Mouse (Mus musculus) lung, adult 2 months (tissue): Measurements from ENCODE around the gene Gins3.

Experiments
- CTCF ChIP-seq: fragments of 200-500 bp; IDR thresholded peaks from 2 replicates; pipeline ENCODE4 v1.5.1; 2011; ENCODE audit warnings: mild to moderate bottlenecking, low read length, control low read depth; ENCODE audit not compliant: insufficient read depth
- POLR2A ChIP-seq: fragments of 200-500 bp; IDR thresholded peaks from 2 replicates; pipeline ENCODE4 v1.6.1; 2011; ENCODE audit warnings: low read depth, mild to moderate bottlenecking, control low read depth, low read length, borderline replicate concordance; ENCODE audit errors: extremely low read depth

DNA sequence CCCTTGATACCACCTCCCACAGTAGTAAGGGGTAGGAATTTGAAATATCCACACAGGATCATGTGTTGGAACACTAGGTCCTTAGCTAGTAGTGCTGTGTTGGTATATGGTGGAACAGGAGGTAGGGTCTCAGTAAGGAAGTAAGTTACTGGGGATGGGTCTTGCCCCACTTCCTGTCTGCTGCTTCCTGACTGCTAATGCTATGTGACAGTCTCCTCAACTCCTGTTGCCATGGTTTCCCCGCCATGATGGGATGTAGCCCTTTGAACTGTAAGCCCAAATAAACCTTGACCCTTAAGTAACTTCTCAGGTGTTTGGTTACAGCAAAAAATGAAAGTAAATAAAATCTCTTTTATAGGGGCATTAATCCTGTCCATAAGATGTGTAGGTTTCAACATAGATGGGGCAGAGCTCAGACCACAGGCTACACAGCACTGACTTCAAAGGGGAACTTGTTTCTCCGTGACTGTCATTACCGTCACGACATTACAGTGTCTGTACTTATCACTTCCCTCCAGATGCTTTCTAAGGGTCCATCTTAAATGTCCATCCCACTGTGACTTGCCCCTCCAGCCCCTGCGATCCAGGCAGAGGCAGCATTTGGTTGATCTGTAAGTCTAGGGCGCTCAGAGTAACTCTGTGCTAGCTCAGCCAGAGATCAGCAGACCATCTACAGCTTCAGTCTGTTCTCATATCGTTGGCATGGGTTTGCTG is 29.8 kb downstream of the Gins3 start:
- TF ChIP-seq CTCF (no peak), POLR2A (no peak)
